Mouse (Mus musculus): ENCODE measurements around the gene Gm20388.
"Not testable (repeated sequence)": the region's sequence is repeated elsewhere in the genome, so short reads cannot be mapped to it uniquely, and the experiment has no call there.

Gene Gm20388

DNA sequence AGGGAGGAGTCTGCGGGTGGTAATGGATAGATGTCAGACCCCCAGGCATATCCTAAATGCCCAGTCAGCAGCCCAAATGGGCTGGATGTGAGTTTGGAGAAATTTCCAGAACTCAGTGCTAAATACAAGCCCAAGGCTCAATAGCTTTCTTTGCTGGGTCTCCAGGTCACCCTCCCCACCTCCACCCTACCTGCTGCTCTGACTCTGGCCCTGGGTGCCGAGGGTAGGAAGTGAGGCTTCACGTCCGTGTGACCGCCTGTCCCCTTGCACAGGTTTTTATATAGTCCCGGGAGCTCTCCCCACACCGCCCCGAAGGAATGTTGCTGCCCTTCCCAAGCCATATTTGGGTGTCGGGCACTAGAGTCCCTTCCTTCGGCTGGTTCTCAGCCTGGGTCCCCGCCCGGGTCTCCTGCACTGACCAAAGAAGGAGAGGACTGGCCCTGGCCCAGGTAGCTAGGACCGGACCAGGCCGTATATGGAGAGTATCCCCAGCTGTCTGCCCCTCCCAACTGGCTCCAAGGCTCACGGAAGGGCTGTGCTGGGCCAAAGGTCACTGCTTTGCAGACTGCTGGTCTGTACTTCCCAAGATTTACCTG lies 3984.0 kb downstream of the Gm20388 start, which contains the start of gene Acta1:
Gene Acta1 (minus strand): TSS at position 250 of the 596 bp plus-strand sequence.
- no peak for DNase-seq

DNA sequence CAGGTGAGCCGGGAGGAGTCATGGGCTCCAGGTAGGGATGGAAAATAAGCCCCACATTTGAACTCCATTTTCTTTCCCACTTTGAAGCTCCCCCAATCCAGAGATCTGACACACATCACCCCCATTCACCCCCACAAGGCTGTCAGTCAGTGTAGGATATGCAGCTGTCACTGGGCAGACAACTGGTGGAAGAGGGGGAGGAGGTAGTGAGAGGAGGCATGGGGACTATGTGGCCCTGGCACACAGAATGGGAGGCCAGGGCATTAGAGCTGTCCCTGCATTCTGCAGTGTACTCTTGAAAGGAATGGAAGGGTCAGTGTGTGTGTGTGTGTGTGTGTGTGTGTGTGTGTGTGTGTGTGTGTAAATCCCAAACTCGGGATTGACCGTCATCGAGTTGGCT lies 3984.6 kb downstream of the Gm20388 start:
- no peak for DNase-seq

DNA sequence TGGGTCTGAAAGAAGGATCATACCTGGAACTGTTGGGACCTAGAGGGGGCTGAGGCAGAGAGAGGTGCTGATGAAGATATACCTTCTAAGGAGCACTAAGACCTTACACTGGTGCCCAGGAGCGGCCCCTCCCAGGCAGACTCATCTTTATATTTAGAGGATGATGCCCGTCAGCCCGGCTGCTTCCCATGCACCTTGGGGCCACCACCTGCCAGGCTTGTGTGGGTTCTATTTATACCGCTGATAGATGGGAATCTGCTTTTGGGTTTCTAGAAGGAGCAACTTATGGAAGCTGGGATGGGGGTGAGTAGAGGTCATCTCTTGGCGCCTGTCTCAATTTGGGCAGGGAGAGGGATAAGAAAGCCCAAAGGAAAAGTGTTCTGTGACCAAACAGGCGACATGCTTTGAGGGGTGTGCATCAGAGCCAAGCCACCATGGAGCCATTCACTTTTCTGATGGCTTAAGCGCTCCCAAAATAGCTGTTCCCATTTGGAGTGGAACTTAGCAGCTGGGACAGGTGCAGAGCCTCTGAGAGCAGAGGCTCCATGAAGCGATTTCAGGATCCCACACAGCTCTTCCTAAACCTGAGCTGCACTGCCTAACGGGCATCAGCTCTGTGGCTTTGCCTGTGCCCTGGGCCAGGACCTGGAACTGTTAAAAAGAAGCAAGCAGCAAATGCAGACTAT lies 3985.2 kb downstream of the Gm20388 start:
- no peak for DNase-seq

GRCm38 (mm10) chr8:123896366-123896761 lies 3985.7 kb downstream of the Gm20388 start:
- DNase-seq = no peak

- no peak for DNase-seq
These were observed 3986.1 kb downstream of the Gm20388 start for GRCm38 (mm10) chr8:123896774-123897173.

DNA sequence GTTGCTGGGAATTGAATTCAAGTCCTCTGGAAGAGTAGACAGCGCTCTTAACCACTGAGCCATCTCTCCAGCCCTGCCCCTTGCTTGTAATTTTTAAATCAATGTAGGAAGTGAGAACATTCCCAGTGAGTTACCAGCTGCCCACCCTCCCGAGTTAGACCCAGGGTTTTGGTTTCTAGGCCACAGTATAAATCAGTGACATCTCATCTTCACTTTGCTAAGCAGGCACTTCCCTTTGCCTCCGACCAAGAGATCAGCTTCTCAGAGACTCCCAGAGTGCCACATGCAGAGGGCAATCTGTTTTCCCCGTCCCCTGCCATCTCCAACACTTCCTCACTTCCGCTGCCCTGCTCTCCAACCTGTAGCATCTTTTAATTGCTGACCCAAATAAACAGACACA lies 3987.9 kb downstream of the Gm20388 start:
- DNase-seq = no peak

GRCm38 (mm10) chr8:123899366-123899765 lies 3988.7 kb downstream of the Gm20388 start:
- DNase-seq = no peak

DNA sequence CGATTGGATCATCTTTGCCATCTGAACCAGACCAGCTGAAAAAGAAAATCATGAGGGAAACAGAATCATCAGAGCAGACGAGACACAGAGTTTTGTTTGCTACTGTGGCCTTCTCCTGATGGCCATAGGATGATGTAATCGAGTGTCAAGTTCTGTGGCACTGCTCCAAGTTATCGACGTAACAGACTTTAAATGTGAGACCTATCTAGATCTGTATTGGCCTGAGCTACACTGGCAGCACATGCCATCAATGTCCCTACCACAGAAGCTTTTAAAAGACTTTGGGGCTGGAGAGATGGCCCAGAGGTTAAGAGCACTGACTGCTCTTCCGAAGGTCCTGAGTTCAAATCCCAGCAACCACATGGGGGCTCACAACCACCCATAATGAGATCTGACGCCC lies 3992.0 kb downstream of the Gm20388 start:
- no peak for DNase-seq

DNA sequence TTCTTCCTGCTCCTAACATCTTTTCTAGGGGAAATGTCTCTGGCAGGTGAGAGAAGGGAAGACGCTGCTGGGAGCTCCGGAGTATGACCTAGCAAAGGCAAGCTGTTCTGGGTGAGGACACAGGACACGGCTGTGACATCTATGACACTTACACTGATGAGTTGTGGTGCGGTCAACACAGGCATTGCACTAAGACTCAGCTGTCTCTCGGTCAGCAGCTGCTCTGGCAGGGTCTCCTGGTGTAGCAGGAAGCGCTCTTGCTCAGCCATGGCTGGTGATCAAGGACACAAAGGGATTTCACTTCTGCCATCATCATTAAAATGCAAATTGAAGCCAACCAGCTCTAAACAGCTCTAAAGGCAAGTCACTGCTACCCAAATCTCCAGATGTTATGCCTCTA lies 3997.0 kb downstream of the Gm20388 start:
- DNase-seq = no peak

DNA sequence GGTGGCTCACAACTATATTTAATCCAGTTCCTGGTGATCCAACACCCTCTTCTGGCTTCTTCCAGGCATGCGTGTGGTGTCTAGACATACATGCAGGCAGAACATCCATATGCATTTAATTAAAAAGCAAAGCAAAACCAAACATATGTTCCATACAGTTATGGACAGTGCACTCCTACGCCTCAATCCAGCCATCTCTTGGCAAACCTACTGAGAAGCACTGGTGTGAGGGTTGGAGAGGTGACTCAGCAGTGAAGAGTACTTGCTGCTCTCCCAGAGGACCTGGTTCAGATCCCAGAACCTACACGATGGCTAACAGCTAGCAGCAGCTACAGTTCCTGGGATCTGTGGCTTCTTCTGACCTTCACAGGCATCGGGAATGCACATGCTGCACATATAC lies 4001.6 kb downstream of the Gm20388 start:
- DNase-seq = no peak

DNA sequence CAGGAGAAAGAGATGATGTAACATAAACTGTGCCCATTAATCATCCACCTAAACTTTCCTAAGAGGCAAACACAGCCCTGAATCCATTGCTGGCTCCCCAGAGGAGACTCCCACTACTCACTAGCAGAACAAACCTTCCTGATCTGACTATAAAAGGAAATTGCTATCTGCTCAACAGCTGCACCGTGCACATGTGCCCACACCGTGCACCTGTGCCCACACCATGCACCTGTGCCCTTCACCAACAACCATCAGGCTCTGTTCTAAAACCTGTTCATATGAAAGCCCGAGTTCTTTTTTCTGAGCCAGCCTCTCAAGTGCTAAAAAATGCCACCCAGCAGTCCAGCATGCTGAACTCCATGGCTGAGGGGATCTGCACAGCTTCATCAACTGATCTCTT lies 4004.0 kb downstream of the Gm20388 start:
- DNase-seq = no peak

DNA sequence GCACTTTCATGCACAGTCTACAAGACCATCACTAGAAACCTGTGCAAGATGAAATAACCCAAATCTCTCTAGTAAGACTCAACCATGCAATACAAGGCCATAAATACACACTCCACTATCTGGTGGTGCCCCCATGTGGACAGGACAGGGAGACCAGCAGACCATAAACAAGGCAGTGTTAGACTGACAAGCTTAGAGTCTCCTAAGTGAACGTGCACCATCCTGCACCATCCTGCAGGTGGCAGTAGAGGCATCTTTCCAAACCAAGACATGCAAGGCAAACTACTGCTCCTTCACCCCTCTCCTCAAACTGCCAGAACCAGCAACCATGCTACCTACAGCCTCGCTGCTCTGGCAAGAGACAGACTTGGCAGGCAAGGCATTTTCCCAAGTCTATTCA lies 4014.1 kb downstream of the Gm20388 start:
- DNase-seq = peak; percentile 78

GRCm38 (mm10) chr8:123925671-123926070 lies 4015.0 kb downstream of the Gm20388 start:
- no peak for DNase-seq

- no peak for DNase-seq
These were observed 4018.4 kb downstream of the Gm20388 start for GRCm38 (mm10) chr8:123929026-123929425.

DNA sequence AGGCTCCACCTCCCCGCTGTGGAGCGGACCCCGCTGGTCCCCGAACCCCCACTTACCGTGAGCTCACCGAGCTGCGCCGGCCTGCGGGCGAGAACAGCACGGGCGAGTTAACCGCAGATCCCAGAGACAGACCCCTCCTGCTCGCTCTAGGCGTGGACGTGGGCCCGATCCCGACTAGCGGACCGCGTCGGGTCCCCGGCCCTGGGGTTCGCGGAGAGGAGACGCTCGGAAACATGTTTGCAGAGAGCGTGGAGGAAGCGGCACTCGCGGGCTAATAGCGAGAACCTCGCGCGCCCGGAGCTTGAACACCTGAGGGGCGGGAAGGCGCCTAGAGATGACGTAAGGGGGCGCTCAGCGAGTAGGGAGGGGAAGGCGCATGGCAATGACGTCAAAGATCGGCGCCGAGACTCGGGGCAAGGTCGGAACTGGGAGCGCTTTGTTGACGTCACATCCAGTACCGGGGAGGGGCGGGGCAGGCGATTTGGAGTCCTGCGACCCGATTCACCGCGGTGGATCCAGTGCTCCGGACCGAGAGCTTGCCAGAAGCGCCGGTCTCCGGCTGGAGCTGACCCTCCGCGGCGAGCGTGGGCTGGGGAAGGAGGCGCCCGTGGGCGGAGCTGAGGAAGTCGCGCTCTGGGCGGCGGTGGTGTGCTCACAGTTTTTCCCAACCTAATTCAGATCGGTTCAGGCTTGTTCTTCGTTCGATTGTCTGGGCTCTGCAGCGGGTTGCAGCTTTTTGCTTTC lies 4038.5 kb downstream of the Gm20388 start, which contains the start of gene Nup133:
Gene Nup133 (minus strand): TSS at position 324 of the 744 bp plus-strand sequence.
- DNase-seq = peak; percentile 97

DNA sequence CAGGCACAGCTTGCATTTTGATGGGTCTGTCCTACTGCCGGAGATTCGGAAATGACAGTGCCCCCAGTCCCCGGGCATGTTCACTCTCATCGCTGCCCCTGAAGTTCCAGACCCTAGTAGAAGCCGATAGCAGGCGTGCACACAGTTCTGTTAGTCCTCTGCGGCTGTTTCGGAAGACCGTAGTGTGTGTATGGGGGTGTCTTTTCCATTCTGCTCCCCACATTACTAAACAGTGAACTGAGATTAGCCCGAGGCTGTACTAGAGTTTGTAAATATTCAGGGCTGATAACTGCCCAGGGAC lies 4039.0 kb downstream of the Gm20388 start:
- no peak for DNase-seq

DNA sequence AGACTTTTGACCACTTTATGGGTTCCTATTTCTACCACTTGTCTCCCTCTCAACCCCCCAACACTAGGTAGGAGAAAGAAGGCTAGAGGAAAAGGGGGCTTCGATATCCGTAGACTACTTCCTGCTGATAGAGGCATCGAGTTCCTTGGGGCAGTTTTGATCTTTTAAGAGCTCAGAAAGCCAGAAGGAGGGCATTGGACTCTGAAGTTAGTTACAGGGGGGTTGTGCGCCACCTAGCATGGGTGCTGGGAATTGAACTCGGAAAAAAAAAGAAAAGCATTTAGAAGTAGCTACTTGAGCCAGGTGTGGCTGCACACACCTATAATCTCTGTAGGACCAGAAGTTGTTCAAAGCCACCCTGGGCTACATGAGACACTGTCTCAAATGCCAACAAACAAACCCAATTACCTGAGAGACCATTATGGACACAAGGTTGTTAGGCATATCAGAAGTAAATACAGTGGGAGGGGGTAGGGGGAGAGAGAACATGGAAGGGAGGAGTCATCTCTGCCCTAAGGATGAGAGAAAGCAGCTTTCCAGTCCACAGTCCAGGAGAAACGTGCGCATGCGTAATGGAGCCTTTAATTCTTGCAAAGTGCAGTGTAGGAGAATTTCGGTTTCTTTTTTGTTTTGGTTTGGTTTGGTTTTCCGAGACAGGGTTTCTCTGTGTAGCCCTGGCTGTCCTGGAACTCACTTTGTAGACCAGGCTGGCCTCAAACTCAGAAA lies 4039.6 kb downstream of the Gm20388 start:
- peak; percentile 66 for DNase-seq

- DNase-seq = no peak
These were observed 4043.0 kb downstream of the Gm20388 start for GRCm38 (mm10) chr8:123953686-123954085.

DNA sequence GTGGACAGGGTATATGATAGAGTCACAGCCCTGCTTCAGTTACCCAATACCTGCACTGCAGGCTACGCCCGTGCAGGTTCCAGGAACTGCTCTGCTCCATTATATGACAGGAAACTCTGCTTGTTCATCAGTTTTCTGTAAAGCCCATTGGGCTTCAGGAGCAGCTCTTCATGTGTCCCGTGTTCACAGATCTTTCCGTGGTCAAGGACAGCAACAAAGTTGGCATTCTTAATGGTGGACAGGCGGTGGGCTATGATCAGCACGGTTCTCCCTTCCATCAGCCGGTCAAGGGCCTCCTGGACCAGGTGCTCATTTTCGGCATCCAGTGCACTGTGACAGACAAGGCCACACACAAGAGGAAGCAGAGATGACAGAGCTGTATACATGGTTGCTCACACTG lies 4043.6 kb downstream of the Gm20388 start:
- DNase-seq = no peak

DNA sequence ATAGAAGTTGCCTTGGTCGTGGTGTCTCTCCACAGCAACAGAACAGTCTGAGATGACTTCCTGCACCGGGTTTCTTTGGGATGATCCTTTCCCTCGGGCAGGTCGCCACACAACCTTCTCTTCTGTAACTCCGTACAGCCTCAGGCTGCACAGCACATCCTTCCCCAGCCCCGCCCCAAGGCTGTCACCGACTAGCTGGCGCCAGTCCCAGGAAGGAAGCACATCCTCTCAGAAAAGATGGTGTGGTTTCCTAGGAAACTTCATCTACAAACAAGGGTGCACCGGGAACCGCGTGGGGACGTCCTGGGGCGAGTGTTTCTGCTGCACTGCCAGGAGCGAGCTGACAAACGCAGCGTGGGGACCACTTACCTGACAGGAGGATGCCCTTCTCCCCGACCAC lies 4047.5 kb downstream of the Gm20388 start:
- DNase-seq = no peak

DNA sequence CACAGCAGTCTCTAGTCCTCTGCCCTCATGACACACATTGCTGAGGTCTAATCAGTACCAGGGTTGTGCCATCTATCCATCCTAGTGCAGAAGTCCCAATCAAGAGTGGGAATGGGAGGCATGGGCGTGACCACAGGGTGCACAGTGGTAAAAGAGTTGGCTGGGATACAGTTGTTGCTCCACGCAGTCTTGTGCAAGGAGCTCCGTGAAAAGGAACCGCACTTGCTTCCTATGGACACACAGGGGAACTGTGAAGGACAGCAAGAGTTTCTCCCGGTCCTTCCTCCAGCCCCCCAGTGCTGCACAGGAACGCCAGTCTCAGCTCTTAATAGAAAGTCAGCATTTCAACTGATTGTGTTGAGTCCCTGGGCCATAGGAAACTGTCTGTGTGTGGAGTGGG lies 4048.8 kb downstream of the Gm20388 start:
- no peak for DNase-seq

GRCm38 (mm10) chr8:123960056-123960455 lies 4049.4 kb downstream of the Gm20388 start:
- no peak for DNase-seq

DNA sequence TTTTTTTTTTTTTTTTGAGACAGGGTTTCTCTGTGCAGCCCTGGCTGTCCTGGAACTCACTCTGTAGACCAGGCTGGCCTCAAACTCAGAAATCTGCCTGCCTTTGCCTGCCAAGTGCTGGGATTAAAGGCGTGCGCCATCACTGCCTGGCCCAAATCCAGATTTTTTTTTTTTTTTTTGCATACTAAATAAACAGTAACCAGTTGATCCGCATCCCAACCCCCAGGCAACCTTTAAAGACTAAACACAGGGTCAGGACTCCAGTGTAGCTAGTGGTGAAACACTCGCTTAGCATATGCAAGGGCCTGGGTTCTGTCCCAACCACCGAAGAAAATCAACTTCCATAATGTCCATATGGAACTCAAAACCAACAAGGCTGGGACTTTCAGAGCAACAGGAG lies 4049.9 kb downstream of the Gm20388 start:
- not testable (repeated sequence) for DNase-seq

Data from liver (tissue).